Mouse (Mus musculus): ENCODE results near the gene Dppa5a.
"Not testable (repeated sequence)": the region's sequence is repeated elsewhere in the genome, so short reads cannot be mapped to it uniquely, and the experiment has no call there.

Gene Dppa5a

DNA sequence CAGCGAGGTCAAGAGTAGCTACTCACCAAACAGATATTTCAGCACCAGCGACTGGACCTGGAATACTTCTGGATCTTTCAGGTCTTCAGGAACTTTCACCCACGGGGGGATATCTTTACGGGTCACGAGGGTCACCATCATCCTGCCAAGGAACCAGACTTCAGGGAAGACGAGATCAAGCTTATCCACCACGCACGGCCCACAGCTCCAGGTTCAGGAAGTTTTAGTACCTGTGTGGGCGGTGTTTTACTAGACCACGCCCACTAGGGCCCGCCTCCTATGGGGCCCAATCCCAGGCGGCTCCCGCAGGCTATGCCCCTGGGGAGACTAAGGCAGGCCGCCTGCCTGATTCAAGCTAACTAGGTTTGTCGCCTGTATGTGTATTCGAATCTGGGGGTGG lies at the start of gene Dppa5a:
Dppa5a (minus strand) TSS at position 219 of the 400 bp plus-strand sequence.
- not testable (repeated sequence) for DNase-seq (ENCODE audit: low spot score in 2 of 2)

DNA sequence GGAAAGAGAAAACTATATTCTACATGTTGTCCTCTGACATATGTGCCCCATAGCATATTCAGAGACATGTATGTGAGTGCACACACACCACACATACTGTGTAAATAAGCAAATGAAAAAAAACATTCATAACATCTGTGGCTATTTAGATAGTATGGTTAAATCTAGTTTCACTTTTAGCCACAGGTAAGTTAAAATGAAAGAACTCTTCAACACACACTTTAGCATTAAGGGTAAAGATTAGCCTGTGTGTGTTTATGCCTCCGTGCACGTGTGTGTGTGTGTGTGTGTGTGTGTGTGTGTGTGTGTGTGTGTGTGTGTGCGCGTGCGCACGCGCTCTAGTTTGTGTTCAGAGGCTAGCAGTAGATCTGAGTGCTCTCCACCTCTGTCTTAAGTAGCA lies 33.6 kb upstream of the Dppa5a start:
- DNase-seq (ENCODE audit: low spot score in 2 of 2), result no peak

DNA sequence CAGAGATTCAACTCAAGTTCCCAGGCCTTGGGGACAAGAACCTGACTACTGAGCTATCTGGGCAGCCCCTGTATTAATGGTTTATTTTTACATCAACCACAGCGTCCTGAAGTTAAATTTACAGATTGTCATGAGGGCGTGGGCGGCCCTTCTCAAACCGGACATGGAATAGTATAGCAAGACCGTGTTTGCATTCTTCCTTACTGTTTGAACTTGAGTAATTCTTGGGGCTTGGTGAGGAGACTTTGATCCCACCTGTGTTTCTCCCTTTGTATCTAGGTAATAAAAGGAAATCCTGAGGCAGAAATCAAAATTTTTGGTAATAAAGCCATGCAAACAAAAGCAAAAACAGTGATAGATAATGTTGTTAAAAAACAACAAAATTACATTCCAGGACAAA lies 32.6 kb upstream of the Dppa5a start:
- no peak for DNase-seq (ENCODE audit: low spot score in 2 of 2)

DNA sequence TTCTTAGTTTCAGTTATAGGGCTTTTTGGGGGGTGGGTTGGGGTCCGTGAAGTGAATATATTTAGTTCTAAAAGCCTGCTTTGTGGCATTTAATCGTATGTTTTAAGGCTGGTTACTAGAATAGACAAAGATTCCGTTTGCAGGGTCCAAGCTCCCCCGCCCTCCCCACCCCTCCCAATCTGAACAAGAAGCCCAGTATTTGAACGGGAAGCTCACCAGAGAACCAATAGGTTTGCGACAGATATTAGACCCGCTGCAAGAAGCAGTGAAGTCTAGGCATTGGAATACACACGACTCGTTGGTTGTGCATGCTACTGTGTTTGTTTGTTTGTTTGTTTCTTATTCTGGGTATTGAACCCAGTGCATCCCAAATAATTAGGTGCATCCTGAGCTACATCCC lies 28.5 kb upstream of the Dppa5a start:
- DNase-seq (ENCODE audit: low spot score in 2 of 2), result no peak

DNA sequence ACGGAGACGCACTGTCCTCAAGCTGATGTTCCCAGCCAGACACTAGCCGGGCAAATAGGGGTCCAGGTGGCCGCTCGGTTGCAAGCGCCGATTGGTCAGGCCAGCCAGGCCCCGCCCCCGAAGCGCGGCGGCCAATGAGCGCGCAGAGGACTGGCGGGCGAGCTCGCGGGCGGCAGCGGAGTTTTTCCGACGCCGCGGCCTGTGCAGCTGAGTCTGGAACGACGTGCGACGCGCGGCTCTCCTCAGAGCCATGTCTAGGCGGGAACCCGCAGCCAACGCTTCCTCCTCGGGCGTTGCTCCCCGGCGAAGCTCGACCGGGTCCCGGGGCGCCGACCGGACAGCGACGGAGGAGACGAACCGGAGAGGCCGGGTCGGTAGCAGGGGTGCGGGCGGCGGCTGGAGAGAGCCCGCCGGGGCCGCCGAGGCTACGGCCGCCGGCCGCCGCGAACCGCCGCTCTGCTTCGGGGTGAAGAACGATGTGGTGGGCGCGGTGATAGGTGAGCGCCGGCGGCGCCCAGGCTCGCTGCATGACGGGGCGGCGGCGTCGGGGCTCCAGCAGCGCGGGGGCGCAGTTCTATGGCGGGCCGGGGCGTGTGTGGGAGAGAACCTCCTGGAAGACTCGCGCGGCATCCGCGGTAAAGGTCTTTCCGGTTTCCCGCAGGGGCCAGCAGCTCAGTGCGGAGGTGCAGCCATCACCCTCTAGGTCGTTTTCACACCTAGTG lies 27.8 kb upstream of the Dppa5a start, which contains the start of gene Ddx43:
Ddx43 (plus strand) TSS at position 148 of the 722 bp plus-strand sequence.
- DNase-seq (ENCODE audit: low spot score in 2 of 2), result peak in 1 of 2 experiments; percentile 14

DNA sequence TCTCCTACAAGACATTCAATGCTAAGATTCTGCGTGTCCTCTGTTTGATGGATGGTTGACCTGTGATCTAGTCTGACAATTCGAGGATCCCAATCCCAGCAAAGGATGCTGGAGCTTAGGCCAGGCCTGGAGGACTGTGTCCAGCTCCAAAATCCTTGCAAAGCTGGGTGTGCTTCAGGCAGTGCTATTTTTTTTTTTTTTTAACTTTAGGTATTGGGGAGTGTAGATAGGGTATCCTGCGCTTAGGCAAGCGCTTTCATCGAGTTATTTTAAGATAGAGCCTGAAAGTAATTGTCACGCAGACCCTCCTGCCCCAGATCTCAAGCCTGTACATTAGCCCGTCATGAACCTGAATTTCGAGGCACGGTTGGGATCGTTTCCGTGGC lies 27.3 kb upstream of the Dppa5a start:
- DNase-seq (ENCODE audit: low spot score in 2 of 2), result no peak

DNA sequence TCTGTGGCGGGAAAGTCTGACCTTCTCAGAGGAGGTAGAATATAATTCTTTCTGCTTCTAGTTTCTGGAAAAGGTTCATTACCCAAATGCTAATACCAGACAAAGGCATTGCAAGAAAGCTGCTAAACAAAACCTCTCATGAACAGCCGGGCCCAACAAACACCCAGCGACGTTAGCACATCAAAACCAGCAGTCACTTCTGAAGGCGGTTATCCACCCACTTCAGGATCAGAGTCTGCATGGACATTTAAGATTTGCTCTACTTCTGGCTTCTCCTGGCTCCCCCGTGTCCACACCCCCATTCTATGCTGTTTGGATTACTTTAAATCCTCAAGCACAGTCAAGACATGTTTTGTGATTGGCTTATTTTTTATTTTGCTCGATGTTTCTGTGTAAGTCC lies 26.6 kb upstream of the Dppa5a start:
- no peak for DNase-seq (ENCODE audit: low spot score in 2 of 2)

DNA sequence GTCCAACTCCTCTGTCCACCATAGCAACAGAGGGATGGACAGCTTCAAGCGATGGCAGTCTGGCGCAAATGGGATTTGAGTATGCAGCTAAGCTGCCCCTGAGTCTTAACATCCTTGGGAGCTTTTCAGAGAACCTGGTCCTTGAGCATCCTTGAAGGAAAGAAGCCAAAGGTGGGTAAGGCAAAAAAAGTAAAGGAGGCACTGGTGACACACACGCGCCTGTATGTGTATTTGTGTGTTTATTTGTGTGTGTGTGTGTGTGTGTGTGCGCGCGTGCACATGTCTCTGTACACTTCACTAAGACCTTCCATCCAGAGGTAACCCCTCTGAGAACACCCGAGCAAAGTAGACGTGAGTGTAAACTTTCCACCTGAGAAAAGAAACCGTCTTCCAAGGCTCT lies 25.8 kb upstream of the Dppa5a start:
- DNase-seq (ENCODE audit: low spot score in 2 of 2), result no peak

DNA sequence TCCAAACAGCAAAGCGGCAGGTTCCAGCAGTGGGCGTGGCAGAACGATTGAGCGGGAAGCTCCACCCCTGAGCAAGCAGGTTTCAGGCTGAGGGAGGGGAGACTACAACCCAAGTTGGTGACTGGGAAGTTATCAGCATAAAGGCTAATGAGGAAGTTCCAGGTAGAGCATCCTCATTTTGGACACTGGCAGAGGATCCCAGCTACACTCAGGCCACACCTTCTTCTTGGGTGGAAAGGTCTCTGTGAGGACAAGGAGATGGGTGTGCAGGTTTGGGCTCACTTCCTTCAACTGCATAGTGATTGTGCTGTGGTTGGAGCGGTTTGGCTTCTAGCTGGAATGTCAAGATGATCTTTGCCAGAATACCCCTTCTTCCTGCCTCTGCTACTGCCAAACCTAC lies 22.0 kb upstream of the Dppa5a start:
- no peak for DNase-seq (ENCODE audit: low spot score in 2 of 2)

DNA sequence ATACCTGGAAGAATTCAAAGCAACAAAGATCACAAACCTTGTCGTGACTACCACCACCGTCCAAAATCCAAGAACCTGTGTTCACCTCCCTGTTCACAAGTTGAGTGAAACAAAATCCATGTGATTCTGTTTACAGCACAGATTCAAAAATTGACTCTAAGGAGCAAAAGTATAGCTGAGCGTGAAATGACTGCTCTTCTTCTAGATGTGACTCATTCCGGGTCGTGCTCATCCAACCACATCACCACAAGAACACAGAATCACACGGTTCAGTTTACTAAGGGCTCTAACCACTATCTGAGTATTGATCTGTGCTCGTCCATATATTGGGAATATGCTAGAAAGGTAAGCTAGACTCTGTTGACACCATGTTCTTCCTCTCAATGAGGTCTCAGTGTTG lies 19.0 kb upstream of the Dppa5a start:
- no peak for DNase-seq (ENCODE audit: low spot score in 2 of 2)

DNA sequence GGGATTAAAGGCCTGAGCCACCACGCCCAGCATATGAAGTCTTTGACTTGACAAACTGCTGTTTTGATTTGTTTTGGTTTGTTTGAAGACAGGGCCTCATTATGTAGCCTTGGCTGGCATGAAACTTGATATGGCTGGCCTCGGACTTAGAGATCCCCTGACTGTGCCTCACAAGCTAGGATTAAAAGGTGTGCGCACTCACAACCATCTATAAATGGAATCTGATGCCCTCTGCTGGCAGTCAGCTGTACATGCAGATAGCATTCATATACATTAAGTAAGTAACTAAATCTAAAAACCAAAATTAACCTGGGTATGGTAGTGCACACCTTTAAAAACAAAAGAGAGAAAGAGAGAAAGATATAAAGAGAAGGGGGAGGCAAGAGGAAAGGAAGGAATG lies 17.9 kb upstream of the Dppa5a start:
- no peak for DNase-seq (ENCODE audit: low spot score in 2 of 2)

DNA sequence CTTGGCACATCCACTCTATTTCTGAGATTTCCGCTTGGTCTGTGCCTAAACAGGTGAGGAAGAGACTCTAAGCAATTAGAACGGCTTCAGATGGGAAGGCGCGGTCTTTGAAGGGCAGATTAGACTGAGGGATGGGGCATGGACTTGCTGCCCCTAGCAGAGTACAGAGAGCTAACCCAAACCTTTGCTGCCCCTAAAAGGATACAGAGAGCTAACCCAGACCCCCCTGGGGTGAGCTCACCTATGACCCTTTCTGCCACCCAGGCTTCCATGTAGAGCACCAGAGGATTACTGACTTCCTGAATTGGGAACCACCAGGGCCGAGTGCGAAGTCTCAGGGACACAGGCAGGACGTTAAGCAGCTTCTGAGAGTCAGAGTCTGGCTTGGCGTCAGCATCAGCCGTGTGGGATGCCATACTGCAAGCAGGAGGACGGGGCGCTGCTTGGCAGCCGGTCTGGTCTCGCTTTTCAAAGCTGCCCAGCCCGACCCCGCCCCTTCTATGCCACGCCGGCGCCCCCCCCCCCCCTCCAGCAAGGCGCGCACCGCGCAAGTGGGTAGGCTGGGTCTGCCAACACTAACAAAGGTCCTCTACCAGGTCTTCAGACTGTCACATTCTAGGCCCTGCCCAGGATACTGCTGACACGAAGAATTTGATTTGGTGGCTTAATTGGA lies 10.3 kb upstream of the Dppa5a start, which contains the start of gene Ooep:
Ooep (minus strand) TSS at position 613 of the 673 bp plus-strand sequence.
- no peak for DNase-seq (ENCODE audit: low spot score in 2 of 2)

DNA sequence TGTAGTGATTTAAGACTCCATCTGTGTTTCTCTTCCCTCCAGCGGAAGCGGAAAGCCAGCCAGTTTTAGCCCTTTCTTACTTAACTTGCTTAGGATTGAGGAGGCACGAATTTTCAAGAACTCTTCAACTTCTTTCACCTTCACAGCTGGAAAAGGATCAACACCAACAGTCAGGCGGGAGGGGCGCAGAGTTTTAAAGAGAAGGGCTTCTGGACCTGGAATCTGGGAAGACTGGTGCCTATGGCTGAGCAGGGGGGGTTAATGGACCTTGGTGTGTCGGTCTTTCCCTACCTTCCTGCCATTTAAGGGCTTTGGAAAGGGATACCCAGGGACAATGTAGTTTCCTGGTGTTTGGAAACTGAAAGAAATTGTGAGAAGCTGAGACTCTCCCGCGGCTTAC lies 9.6 kb upstream of the Dppa5a start:
- DNase-seq (ENCODE audit: low spot score in 2 of 2), result no peak

DNA sequence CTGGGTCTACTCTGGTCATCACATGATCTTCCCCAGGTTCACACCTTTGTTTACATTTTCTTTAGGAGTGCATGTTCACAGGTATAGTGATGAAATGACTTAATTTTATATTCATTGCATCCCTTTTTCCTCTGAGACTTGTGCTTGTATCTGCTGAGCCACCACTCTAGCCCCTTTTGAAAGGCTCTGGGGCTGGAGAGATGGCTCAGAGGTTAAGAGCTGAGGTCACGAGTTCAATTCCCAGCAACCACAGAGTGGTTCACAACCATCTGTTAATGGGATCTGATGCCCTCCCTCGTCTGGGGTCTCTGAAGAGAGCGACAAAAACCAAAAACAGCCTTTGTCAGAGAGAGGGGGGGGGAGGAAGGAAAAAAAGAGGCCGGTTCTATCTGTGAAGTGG lies 7.5 kb upstream of the Dppa5a start:
- DNase-seq (ENCODE audit: low spot score in 2 of 2), result no peak

DNA sequence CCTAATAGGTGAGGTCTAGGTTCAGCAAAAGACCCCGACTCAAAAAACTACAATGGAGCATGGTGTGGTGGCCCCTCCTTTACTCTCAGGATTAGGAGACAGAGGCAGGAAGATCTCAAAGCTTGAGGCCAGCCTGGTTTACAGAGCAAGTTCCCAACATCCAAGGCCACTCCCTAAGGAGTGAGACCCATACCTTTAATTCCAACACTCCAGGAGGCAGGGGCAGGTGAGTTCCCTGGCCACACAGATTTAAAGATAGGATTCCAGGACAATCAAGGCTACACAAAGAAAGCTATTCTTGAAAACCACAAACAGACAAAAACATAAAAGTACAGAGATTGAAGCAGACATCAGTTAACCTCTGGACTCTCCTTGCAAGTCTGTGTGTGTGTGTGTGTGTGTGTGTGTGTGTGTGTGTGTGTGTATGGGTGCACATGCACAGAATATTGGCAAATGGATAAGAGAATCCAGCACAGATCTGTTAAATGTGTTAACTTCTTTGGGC lies 7.0 kb upstream of the Dppa5a start:
- DNase-seq (ENCODE audit: low spot score in 2 of 2), result no peak

DNA sequence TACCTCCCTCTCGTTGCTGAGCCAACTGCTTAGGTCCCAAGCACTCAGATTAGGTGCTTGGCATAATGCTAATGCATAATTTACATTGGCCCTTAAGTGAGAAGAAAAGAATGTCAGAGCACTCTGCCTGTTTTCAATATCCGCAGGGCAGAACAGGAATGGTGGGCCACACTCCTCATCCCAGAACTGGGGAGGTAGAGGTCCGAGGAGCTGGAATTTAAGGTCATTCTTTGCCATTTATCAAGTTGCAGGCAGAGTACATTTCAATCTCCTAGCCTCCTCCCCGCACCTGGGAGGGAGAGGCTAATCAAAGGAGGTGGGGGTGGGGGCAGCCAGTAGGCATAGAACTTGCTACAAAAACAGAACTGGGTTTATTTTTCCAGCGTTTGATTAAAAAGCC lies 6.4 kb upstream of the Dppa5a start:
- DNase-seq (ENCODE audit: low spot score in 2 of 2), result no peak

DNA sequence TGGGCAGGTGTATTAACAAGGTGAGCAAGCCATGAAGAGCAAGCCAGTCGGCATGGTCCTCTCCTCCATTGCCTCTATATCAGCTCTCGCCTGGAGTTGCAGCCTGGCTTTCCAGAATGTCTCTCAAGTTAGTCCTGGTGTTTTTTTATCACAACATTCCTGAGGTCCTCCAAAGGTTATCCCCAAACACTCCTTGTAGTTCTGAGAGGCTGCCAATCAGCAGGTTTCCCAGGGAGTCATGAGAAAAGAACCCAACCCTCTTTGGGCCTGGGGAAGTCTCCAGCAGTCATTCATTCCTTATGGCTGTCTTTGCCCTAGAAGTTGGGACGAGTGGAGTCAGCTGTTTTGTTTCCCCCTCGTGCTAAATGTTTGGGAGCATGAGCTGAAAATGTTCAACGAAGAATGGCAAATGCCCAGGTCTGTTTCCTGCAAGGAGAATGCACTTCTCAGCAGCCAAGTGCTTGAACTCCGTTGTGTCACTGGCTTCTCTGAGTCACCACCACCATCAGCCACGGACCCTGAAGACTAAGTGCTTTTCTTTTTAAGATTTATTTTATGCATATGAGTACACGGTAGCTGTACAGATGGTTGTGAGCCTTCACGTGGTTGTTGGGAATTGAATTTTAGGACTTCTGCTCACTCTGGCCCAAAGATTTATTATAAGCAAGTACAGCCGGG lies 5.0 kb upstream of the Dppa5a start:
- no peak for DNase-seq (ENCODE audit: low spot score in 2 of 2)

DNA sequence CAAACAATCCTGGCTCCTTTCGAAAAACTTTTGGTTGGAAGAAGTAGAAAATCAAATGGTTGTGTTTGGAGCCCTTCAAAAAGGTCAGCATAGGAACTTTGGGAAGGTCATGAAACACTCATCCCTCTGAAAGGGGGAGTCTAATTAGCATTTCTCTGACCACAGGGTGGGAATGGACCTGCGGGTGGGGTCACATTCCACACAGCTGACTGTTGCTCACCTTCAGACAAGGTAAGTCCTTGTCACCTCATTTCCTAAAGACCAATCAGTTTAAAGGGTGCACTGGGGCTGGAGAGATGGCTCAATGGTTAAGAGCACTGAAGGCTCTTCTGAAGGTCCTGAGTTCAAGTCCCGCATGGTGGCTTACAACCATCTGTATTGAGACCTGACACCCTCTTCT lies 3.5 kb upstream of the Dppa5a start:
- no peak for DNase-seq (ENCODE audit: low spot score in 2 of 2)

DNA sequence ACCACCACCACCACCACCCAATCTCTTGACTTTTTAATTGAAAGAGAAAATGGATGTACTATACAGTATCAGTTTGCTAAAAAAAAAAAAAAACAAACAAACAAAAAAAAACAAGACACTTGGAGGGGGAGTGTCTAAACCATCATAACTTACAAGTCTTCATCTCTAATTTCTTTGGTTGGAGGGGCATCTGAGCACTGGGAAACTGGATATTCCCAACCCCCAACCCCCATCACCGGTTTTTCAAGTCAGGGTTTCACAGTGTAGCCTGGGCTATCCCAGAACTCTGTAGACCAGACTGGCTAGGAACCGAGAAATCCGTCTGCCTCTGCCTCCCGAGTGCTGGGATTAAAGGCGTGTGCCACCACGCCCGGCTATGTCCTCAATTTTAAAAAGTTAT lies 1.8 kb upstream of the Dppa5a start:
- DNase-seq (ENCODE audit: low spot score in 2 of 2), result no peak

DNA sequence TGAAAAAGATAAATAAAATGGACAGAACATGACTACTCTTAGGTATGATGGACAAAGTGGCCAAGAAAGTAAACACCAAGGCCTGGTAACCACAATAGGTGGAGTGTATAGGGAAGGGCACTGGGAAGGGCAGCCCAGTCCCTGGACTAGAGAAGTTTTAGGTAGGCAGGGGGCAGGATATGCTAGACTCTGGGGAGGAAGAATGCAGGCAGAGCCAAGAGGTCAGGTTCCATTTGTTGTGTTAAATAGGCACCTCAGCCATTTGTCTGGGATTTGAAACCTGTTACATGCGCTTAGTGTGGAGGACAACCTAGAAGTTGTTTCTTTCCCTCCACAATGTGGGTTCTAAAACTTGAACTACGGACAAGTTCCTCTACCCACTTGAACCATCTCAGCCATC lies 1.4 kb upstream of the Dppa5a start:
- DNase-seq (ENCODE audit: low spot score in 2 of 2), result no peak

DNA sequence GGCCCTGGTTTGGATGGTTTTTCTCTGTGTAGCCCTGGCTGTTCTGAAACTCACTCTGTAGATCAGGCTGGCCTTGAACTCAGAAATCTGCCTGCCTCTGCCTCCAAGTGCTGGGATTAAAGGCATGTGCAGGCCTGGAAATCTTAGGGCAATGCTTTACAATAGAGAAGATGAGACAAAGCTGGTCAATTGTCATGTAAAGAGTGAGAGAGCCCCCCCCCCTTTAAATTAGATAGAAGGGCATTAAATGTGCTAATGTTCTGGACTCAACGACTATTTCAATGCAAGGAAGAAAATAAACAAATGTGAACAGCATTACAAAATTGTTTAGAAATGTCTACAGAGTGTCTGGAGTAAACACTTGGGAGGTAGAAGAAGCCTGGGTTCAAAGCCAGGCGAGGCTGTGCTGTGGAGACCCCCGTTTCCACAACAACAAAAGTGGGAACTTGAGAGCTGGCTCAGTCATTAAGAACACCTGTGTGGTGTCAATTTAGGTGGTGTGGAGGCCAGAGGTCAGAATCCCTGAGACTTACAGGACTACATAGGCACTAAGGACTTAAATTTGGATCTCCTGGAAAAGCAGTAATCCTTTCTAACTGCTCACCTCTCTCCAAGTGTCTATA lies 805 bp upstream of the Dppa5a start:
- DNase-seq (ENCODE audit: low spot score in 2 of 2), result no peak

DNA sequence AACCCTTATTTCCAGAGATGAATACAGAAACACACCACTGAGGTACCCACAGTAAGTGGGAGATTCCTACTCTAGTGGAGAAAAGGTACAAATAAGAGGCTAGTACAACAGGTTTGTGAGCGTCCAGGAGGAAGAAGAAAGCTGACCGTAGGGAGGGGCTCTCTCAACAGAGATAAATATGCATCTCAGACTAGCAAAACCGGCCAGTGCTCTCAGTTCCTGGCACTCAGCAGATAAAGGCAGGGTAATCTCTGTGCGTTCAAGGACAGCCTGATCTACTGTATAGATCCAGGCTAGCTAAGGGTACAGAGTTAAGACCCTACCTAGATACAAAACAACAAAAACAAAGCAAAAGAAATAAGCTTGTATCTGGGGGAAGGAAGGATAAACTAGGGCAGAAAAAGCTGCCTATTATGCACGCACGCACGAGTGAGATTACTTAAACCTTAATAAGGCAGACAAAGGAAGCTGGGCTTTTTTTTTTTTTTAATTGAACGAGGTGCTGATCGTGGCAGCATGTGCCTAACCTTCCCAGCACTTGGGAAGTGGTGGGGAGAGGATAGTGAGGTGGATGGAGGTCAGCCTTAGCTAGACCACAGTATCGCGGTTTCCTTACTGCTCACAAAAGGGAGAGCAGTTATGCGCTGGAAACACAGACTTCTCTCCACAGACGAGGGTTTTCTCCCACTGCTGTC lies 2.0 kb downstream of the Dppa5a start:
- DNase-seq (ENCODE audit: low spot score in 2 of 2), result no peak
